Mouse (Mus musculus): Measurements from ENCODE around the gene Slmap. TPM values are rescaled to one million over a fixed set of nuclear protein-coding genes. Genes with fewer than 3 reads are reported as not detected.
"Not testable (repeated sequence)": the region's sequence is repeated elsewhere in the genome, so short reads cannot be mapped to it uniquely, and the experiment has no call there.

Gene Slmap
- polyA plus RNA-seq, 1 experiment from 2014 or later, result 121 TPM

DNA sequence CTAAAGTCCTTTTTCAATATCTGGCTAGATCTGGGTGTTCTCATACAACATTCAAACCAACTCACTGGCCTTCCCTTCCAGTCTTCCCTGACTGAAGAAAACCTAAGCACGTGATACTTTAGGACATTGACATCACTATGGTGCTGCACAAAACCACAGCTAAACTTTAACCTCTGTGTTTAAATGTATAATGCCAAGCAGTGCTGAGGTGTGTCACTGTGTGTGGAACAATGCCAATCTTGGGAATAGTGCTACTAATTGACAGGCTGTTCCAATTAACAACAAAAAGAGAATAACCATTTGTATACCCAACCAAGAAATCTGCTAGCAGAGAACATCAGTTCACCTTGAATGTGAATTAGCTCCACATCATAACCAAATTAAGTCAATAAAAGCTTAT is 121.2 kb downstream of the Slmap start:
- ChIA-PET POLR2A (no interaction called here), CTCF (no interaction called here)
- H3K27me3 ChIP-seq, result no peaks in the 10 kb centered on the region
- TF ChIP-seq CTCF (IDR thresholded peaks at IDR 0.05), result no peak
- no peak for ATAC-seq
- in situ Hi-C loops (cut with MboI; ENCODE audit: low pct_unique_long_range_greater_than_20kb), result no loop called here
- no peak for DNase-seq (ENCODE audit: low read depth, low spot score)

DNA sequence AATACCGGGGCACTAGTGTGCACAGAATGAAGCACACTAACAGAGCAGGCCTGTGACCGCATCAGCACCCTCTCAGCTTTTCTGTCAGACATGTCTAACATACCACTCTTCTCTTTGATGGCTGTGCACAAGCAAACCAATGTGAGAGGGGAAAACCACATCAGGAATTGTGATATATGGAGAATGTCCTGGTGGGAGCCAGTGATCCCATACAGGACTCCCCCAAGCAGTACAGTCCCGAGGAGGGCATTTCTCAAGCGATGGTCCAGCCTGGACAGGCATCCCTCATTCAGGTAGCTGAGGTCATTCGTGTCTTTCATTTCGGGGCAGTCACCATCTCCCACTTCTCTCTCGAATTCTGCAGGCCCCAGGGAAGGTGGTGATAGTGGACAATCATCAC is 128.0 kb downstream of the Slmap start:
- CTCF ChIA-PET, result no interaction called here
- in situ Hi-C loops (cut with MboI; ENCODE audit: low pct_unique_long_range_greater_than_20kb), result no loop called here
- no peak for TF ChIP-seq CTCF (IDR thresholded peaks at IDR 0.05)
- DNase-seq (ENCODE audit: low read depth, low spot score) (no peak), ATAC-seq (no peak)
- H3K27me3 ChIP-seq, result no peaks in the 10 kb centered on the region
- POLR2A ChIA-PET, result no interaction called here

GRCm38 (mm10) chr14:26398508-26399160 is 136.1 kb downstream of the Slmap start:
- CTCF ChIA-PET, result no interaction called here
- in situ Hi-C loops (cut with MboI; ENCODE audit: low pct_unique_long_range_greater_than_20kb), result no loop called here
- DNase-seq (ENCODE audit: low read depth, low spot score), result no peak
- TF ChIP-seq CTCF (IDR thresholded peaks at IDR 0.05), result peak; percentile 47
- ATAC-seq, result no peak
- POLR2A ChIA-PET, result no interaction called here
- no peaks in the 10 kb centered on the region for H3K27me3 ChIP-seq

DNA sequence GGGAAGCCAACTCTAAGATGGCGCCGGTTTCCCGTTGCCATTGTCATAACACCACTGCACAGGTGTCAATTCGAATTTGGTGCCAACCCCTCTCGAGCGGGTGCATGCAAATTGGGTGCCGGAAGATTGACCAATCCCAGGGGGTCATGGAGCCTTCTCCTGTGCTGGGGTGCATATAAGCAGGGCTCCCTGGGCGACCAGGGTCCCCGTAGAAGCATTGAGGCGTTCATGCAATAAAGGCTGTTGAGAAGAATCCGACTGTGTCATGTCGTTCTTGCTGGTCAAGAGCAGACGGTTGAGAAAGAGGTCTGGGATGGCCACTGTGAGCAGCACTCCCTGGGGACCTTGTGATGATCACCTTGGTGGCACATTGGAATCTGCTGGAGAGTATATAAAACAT is 142.9 kb downstream of the Slmap start:
- H3K27me3 ChIP-seq, result no peaks in the 10 kb centered on the region
- ChIA-PET POLR2A (no interaction called here), CTCF (no interaction called here)
- in situ Hi-C loops (cut with MboI; ENCODE audit: low pct_unique_long_range_greater_than_20kb), result no loop called here
- ATAC-seq, result no peak
- DNase-seq (ENCODE audit: low read depth, low spot score), result no peak
- TF ChIP-seq CTCF (IDR thresholded peaks at IDR 0.05), result no peak

- ATAC-seq; DNase-seq (ENCODE audit: low read depth, low spot score); CTCF ChIA-PET; H3K27me3 ChIP-seq; in situ Hi-C loops (cut with MboI; ENCODE audit: low pct_unique_long_range_greater_than_20kb); POLR2A ChIA-PET: not testable (repeated sequence)
Measured at GRCm38 (mm10) chr14:26388961-26389360, 145.8 kb downstream of the Slmap start.

DNA sequence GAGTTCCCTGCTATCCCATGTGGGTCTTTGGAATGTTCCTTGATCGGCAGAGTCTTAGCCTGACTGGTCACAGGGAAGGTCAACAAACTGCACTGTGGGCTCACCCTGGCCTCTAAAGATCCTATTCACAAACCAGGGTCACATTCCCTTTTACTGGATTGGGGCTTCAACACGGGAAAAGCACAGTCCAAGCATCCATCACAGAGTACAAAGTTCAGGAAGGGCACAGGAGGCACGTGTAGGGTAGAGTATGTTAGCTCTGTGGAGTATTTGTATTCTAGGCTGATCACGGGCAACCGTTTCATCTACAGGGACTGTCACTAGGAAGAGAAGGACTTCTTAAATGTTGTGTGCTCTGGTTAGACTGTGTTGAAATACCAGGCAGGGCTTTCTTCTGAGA is 147.7 kb downstream of the Slmap start:
- DNase-seq (ENCODE audit: low read depth, low spot score); in situ Hi-C loops (cut with MboI; ENCODE audit: low pct_unique_long_range_greater_than_20kb); ATAC-seq; H3K27me3 ChIP-seq; POLR2A ChIA-PET; CTCF ChIA-PET: not testable (repeated sequence)

- in situ Hi-C loops (cut with MboI; ENCODE audit: low pct_unique_long_range_greater_than_20kb); H3K27me3 ChIP-seq; ATAC-seq; POLR2A ChIA-PET; CTCF ChIA-PET; DNase-seq (ENCODE audit: low read depth, low spot score): not testable (repeated sequence)
Measured at GRCm38 (mm10) chr14:26385659-26386058, 149.1 kb downstream of the Slmap start.

DNA sequence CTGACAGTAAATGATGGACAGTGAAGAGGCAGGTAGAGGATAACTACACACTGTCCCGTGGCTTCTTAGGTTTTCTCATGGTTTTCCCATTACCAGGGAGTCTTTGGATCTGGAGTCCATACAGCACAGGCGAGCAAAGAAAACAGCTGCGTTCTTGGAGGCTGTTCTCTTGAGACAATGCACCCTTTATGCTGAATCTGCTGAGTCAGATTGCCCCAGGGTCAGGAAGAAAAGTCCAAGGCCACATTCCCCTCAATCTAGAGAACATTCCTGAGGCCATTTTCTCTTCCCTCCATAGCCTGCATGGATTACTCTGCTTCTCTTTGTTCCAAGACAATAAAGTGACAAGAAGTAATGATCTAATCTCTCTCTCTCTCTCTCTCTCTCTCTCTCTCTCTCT is 155.7 kb downstream of the Slmap start:
- no peak for TF ChIP-seq CTCF (IDR thresholded peaks at IDR 0.05)
- in situ Hi-C loops (cut with MboI; ENCODE audit: low pct_unique_long_range_greater_than_20kb), result loop anchor here (5.0 kb wide), 1 partner anchor 78 kb away; no protein-coding TSS in a partner anchor
- ChIA-PET POLR2A (no interaction called here), CTCF (no interaction called here)
- H3K27me3 ChIP-seq, result peaks cover 4% of the 10 kb centered on the region
- DNase-seq (ENCODE audit: low read depth, low spot score) (no peak), ATAC-seq (no peak)

DNA sequence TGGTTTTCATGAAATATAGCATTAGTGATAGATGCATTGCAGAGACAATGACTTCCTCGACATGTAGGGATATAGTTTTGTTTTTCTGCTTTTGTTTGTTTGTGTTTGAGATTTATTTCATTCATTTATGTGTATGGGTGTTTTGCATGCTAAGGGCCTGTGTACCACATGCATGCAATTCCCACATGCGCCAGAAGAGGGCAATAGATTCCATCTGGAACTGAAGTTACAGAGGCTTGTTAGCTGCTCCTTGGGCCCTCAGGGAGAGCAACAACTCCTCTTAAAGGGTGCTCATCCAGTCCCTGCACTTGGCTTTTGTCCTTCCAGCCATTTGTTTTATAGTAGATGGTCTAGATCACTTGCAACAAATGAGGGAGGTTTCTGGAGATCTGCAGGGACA is 158.1 kb downstream of the Slmap start:
- CTCF ChIA-PET, result interaction anchor here (1.0 to 1.8 kb wide), 5 partner anchors 13 to 83 kb away, joined by 3 to 7 read pairs (median 3); no protein-coding TSS in a partner anchor
- in situ Hi-C loops (cut with MboI; ENCODE audit: low pct_unique_long_range_greater_than_20kb), result loop anchor here (5.0 kb wide), 1 partner anchor 81 kb away; no protein-coding TSS in a partner anchor
- POLR2A ChIA-PET, result no interaction called here
- no peak for DNase-seq (ENCODE audit: low read depth, low spot score)
- H3K27me3 ChIP-seq, result peaks cover 3% of the 10 kb centered on the region
- peak; percentile 86 for TF ChIP-seq CTCF (IDR thresholded peaks at IDR 0.05)
- no peak for ATAC-seq

Other genes starting within 250 kb of the Slmap start
- gene Dennd6a, start 38.9 kb upstream of the Slmap start, polyA plus RNA-seq (2021), result 23.6 TPM
- gene Arf4, start 103.1 kb upstream of the Slmap start, polyA plus RNA-seq (2021), result 302 TPM
- gene Pde12, start 135.0 kb upstream of the Slmap start, polyA plus RNA-seq (2021), result 8.6 TPM
- 0.04 TPM for gene Dnah12, start 158.3 kb upstream of the Slmap start, polyA plus RNA-seq (2021)